Mouse (Mus musculus): ENCODE measurements at regions not wholly inside any gene's neighbourhood (a gene's known extent, or its start where the extent isn't known, plus 50 kb on each side); places are given as distances from the start of the nearest gene placed in this dataset.
A peak's percentile ranks its signal among the peaks of the same experiment; 100 is the strongest.

DNA sequence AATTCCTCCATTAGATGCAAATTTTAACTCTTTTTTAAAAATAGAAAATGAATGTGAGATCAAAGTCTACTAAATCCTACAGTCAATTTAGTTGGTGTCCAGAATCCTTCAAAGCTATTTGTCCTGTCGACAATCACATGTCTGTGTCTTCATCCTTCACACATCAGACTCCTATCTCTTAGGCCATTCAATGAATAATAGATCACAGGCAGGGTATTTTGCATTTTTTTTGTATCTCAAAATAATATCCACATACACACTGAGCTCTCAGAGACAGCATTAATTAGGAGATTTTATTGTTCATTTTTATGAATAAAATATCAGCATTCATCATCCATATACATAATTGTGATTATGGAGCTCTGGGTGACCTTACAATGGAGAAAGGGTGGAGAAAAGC lies 427.2 kb downstream of the Hao1 start:
- ATAC-seq: no peak
- Histone ChIP-seq H3K4me1 (no peaks in the 10 kb centered on the region), H3K9ac (no peak overlapping the region), H3K36me3 (no peaks in the 10 kb centered on the region), H3K27me3 (replicated peaks) (no peaks in the 10 kb centered on the region), H3K4me2 (no peak overlapping the region), H3K9me3 (replicated peaks) (no peaks in the 10 kb centered on the region), H3K4me3 (no peak overlapping the region), H3K27ac (no peak overlapping the region)
- 46% methylated on average over 1 of the region's 1 CpGs for WGBS (ENCODE audit: insufficient replicate concordance)

DNA sequence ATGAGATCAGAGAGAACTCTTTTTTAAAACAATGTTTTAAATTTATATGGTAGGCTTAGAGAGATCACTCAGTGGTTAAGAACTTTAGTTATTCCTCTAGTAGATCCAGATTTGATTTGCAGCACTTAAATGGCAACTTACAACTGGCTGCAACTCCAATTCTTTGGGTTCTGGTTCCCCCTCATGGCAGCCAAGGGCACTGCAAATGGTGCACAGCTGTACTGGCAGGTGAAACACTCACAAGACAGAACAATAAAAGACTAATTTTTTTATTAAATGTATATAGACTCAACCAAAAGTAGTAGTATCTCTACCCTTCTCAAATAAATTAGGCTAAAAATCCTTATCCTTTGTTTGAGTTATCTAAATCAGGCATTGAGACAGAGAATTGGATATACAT lies 446.9 kb downstream of the Hao1 start:
- no peak overlapping the region for H3K4me3 ChIP-seq
- ATAC-seq: no peak
- no peak overlapping the region for H3K27ac ChIP-seq
- H3K4me1 ChIP-seq: no peaks in the 10 kb centered on the region
- H3K36me3 ChIP-seq: no peaks in the 10 kb centered on the region
- H3K9ac ChIP-seq: no peak overlapping the region
- no peaks in the 10 kb centered on the region for H3K9me3 ChIP-seq (replicated peaks)
- no peaks in the 10 kb centered on the region for H3K27me3 ChIP-seq (replicated peaks)
- no peak overlapping the region for H3K4me2 ChIP-seq

DNA sequence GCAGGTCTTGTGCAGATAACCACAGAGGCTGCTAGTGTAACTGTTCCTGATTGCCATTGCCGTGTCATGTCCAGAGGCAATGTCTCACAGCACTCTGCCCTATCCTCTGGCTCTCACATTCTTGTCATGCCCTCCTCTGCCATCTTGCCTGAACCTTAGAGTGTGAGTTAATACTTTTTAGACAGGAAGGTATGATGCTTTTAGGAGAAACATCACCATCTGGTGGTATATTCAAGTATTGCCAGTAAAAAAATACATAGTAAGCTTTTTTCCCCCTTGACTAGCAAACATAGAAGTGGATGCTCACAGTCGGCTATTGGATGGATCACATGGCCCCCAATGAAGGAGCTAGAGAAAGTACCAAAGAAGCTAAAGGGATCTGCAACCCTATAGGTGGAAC lies 465.8 kb downstream of the Hao1 start:
- Histone ChIP-seq H3K27me3 (replicated peaks) (no peaks in the 10 kb centered on the region), H3K9me3 (replicated peaks) (no peaks in the 10 kb centered on the region), H3K4me1 (no peaks in the 10 kb centered on the region), H3K9ac (no peak overlapping the region), H3K36me3 (no peaks in the 10 kb centered on the region), H3K27ac (no peak overlapping the region), H3K4me2 (no peak overlapping the region), H3K4me3 (no peak overlapping the region)
- ATAC-seq: no peak
- WGBS (ENCODE audit: insufficient replicate concordance): 44% methylated on average over 2 of the region's 2 CpGs

DNA sequence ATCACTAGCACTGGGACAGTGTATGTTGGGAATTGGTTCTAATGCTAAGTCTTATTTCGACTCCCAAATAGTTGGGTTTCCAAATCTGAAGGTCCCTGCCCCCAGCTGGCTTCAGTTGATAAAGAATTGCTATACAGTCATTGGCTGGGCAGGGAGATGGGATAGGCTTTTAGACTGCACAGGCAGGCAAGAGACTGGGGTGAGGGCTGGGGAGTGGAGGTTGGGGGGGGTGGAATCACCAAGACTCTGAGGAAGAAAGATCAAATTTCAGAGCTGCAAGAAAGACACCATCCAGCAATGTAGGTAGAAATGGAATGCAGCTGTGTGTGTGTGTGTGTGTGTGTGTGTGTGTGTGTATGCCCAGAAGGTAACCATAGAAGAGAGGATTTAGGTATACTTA lies 474.0 kb downstream of the Hao1 start:
- Histone ChIP-seq H3K4me3 (no peak overlapping the region), H3K27ac (no peak overlapping the region), H3K4me2 (no peak overlapping the region), H3K4me1 (no peaks in the 10 kb centered on the region), H3K9me3 (replicated peaks) (no peaks in the 10 kb centered on the region), H3K27me3 (replicated peaks) (no peaks in the 10 kb centered on the region), H3K36me3 (no peaks in the 10 kb centered on the region), H3K9ac (no peak overlapping the region)
- ATAC-seq: peak; percentile 91
- 35% methylated on average over 1 of the region's 1 CpGs for WGBS (ENCODE audit: insufficient replicate concordance)

- WGBS (ENCODE audit: insufficient replicate concordance): 38% methylated on average over 1 of the region's 1 CpGs
- no peak overlapping the region for H3K27ac ChIP-seq
- H3K36me3 ChIP-seq: no peaks in the 10 kb centered on the region
- H3K9me3 ChIP-seq (replicated peaks): no peaks in the 10 kb centered on the region
- H3K4me2 ChIP-seq: no peak overlapping the region
- H3K27me3 ChIP-seq (replicated peaks): no peaks in the 10 kb centered on the region
- H3K9ac ChIP-seq: no peak overlapping the region
- H3K4me1 ChIP-seq: no peaks in the 10 kb centered on the region
- no peak overlapping the region for H3K4me3 ChIP-seq
- ATAC-seq: no peak
These were observed 476.2 kb downstream of the Hao1 start for GRCm38 (mm10) chr2:134077953-134078352.

DNA sequence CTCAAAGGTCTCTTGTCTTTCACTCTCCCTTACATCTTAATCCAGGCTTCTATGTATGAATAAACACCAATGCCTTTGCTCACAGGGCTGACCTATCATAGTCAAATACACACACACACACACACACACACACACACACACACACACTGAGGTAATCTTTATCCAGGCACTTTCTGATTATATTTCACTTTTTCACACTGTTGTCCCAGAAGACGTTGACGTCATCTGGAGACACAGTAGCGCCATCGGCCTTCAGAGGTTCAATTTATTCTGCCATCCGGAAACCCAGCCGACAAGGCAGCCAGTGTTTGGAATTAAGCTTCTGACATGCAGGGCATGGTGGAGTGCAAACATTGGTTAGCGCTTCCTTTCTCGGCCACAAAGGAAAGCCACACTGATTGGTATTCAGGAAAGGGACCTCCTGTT lies 486.2 kb downstream of the Hao1 start:
- Histone ChIP-seq H3K4me1 (no peaks in the 10 kb centered on the region), H3K9me3 (replicated peaks) (no peaks in the 10 kb centered on the region), H3K27ac (no peak overlapping the region), H3K4me2 (no peak overlapping the region), H3K9ac (no peak overlapping the region), H3K36me3 (no peaks in the 10 kb centered on the region), H3K27me3 (replicated peaks) (no peaks in the 10 kb centered on the region), H3K4me3 (no peak overlapping the region)
- WGBS (ENCODE audit: insufficient replicate concordance): 26% methylated on average over 8 of the region's 8 CpGs
- ATAC-seq: no peak

DNA sequence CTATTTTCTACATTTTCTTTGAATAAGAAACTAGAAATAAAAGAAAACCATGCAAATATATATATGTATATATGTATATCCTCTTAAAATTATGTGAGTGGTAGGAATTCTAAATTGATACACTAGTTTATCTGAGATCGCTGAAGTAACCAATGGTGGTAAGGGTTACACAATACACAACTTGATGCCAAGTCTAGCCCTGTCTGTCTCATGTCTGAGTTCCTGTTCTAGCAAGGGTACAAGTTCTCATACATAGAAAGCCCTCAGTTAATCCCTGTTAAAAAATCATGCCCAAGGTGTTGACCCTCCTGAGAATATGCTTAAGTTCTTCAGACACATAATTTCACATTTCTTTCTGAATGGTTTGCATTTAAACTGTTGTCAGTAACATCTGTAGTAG lies 486.8 kb downstream of the Hao1 start:
- H3K9me3 ChIP-seq (replicated peaks): no peaks in the 10 kb centered on the region
- H3K36me3 ChIP-seq: no peaks in the 10 kb centered on the region
- no peaks in the 10 kb centered on the region for H3K27me3 ChIP-seq (replicated peaks)
- no peaks in the 10 kb centered on the region for H3K4me1 ChIP-seq
- ATAC-seq: no peak
- 67% methylated on average over 1 of the region's 1 CpGs for WGBS (ENCODE audit: insufficient replicate concordance)
- H3K9ac ChIP-seq: no peak overlapping the region
- no peak overlapping the region for H3K4me3 ChIP-seq
- H3K27ac ChIP-seq: no peak overlapping the region
- no peak overlapping the region for H3K4me2 ChIP-seq

- H3K4me2 ChIP-seq: no peak overlapping the region
- 56% methylated on average over 2 of the region's 2 CpGs for WGBS (ENCODE audit: insufficient replicate concordance)
- no peaks in the 10 kb centered on the region for H3K36me3 ChIP-seq
- H3K4me1 ChIP-seq: no peaks in the 10 kb centered on the region; the same call in 1 of the 2 replicates
- no peak overlapping the region for H3K4me3 ChIP-seq
- peak; percentile 68; the same call in 1 of the 2 replicates for ATAC-seq
- H3K27me3 ChIP-seq (replicated peaks): no peaks in the 10 kb centered on the region
- no peaks in the 10 kb centered on the region for H3K9me3 ChIP-seq (replicated peaks)
- no peak overlapping the region for H3K27ac ChIP-seq
- no peak overlapping the region for H3K9ac ChIP-seq
These were observed 494.1 kb downstream of the Hao1 start for GRCm38 (mm10) chr2:134059916-134060618.

DNA sequence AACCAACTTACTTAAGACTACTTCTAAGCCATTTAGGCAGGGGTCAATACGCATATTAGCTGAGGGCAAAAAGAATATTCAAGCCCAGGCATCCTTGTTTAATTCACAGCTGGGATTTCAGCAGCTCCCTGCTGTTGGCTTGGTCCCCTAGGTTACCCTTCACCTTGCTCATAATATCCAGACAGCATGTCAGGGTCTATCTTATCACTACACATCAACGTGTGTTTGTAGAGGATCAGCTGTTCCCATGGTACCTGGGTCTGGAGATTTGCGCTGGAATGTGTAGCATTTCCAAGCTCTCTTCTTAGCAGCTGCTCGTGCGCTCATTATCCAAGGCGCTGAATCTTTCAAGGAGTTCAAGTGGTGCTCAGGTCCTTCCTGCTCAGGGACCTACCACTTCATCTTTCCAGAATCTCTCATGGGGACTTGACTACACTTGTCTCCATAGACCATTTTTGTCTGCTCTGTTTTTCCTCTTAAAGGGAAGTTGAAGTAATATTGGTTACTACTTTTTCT lies 484.5 kb downstream of the Bmp2 start:
- 68% methylated on average over 6 of the region's 6 CpGs for WGBS (ENCODE audit: insufficient replicate concordance)
- no peaks in the 10 kb centered on the region for H3K27me3 ChIP-seq (replicated peaks)
- H3K9ac ChIP-seq: no peak overlapping the region
- H3K9me3 ChIP-seq (replicated peaks): no peaks in the 10 kb centered on the region
- H3K4me1 ChIP-seq: no peaks in the 10 kb centered on the region
- no peak overlapping the region for H3K4me2 ChIP-seq
- H3K36me3 ChIP-seq: no peaks in the 10 kb centered on the region
- no peak overlapping the region for H3K27ac ChIP-seq
- H3K4me3 ChIP-seq: no peak overlapping the region
- no peak for ATAC-seq

GRCm38 (mm10) chr2:134029631-134030414 lies 477.9 kb downstream of the Bmp2 start:
- Histone ChIP-seq H3K4me2 (no peak overlapping the region), H3K27ac (no peak overlapping the region), H3K9ac (no peak overlapping the region), H3K9me3 (replicated peaks) (no peaks in the 10 kb centered on the region), H3K36me3 (no peaks in the 10 kb centered on the region), H3K4me1 (no peaks in the 10 kb centered on the region), H3K4me3 (no peak overlapping the region), H3K27me3 (replicated peaks) (no peaks in the 10 kb centered on the region)
- no peak for ATAC-seq
- 48% methylated on average over 4 of the region's 4 CpGs for WGBS (ENCODE audit: insufficient replicate concordance)

DNA sequence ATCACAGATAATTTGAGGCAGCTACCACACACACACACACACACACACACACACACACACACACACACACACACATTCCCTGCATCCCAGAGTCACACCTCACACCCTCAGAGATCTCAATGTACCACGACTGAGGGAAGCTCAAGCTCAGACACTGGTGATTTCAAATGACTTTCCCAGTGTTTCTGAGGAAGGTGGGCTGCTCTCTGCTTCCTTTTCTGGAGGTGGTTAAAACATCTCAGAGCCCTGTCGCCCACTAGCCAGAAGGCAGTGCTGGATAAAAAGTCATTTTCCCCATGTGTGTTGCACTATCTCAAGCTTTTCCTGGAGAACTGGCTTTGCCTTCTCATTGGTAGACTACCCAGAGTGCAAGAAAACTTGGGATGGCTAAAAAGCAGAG lies 477.2 kb downstream of the Bmp2 start:
- Histone ChIP-seq H3K4me2 (no peak overlapping the region), H3K27me3 (replicated peaks) (no peaks in the 10 kb centered on the region), H3K9ac (no peak overlapping the region), H3K4me1 (no peaks in the 10 kb centered on the region), H3K4me3 (no peak overlapping the region), H3K36me3 (no peaks in the 10 kb centered on the region), H3K9me3 (replicated peaks) (no peaks in the 10 kb centered on the region), H3K27ac (no peak overlapping the region)
- WGBS (ENCODE audit: insufficient replicate concordance): 49% methylated on average over 2 of the region's 2 CpGs
- ATAC-seq: no peak

DNA sequence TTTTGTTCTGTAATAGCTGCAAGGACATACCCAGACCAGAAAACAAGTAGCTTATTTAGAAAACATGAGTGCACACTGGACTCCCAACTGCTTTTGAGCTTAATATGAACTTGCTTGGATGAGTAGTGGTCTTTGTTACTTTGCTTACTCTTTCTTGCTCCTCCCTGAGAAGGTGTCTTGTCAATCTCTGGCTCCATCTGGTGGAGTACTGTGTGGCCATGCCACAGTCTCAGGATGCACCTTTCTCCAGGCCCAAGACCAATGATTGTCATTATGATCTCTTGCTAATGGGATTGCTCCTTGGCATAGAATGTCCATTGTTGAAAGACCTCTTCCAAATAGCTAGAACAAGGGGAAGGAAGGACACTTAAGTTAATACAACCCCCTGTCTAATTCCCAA lies 465.1 kb downstream of the Bmp2 start:
- Histone ChIP-seq H3K9ac (no peak overlapping the region), H3K4me3 (no peak overlapping the region), H3K27me3 (replicated peaks) (no peaks in the 10 kb centered on the region), H3K4me1 (no peaks in the 10 kb centered on the region), H3K27ac (no peak overlapping the region), H3K36me3 (no peaks in the 10 kb centered on the region), H3K9me3 (replicated peaks) (no peaks in the 10 kb centered on the region), H3K4me2 (no peak overlapping the region)
- no peak for ATAC-seq
